Mouse (Mus musculus) neural tube, embryonic 14.5 days (tissue): Measurements from ENCODE around the gene Hoxc8. TPM values are rescaled to one million over a fixed set of nuclear protein-coding genes. Genes with fewer than 3 reads are reported as not detected.

Source experiments
- ATAC-seq: fragments of 200-750 bp; cut with Nextera tagmentation; 2 replicates; pipeline ENCODE4 v1.8.0; 2017; ENCODE audit warnings: low read depth, mild to moderate bottlenecking, moderate TSS enrichment, moderate library complexity
- H3K27ac ChIP-seq: fragments of 300-500 bp; sonication (generic); 2 replicates; pipeline ENCODE4 v1.5.1; 2014; ENCODE audit warnings: low read depth, mild to moderate bottlenecking, control low read depth, low read length, moderate library complexity, mixed read lengths
- H3K27me3 ChIP-seq: fragments of 300-500 bp; sonication (generic); 2 replicates; pipeline ENCODE4 v1.6.1; 2014; ENCODE audit warnings: low read length; ENCODE audit not compliant: control insufficient read depth, insufficient read depth
- H3K36me3 ChIP-seq: fragments of 300-500 bp; sonication (generic); 2 replicates; pipeline ENCODE4 v1.6.1; 2014; ENCODE audit warnings: low read length, mixed read lengths; ENCODE audit not compliant: control insufficient read depth, insufficient read depth
- H3K4me1 ChIP-seq: fragments of 300-500 bp; sonication (generic); 2 replicates; pipeline ENCODE4 v1.6.1; 2014; ENCODE audit warnings: low read length; ENCODE audit not compliant: control insufficient read depth, insufficient read depth
- H3K4me2 ChIP-seq: fragments of 300-500 bp; sonication (generic); 2 replicates; pipeline ENCODE4 v1.6.1; 2014; ENCODE audit warnings: mild to moderate bottlenecking, low read depth, low read length, control low read depth
- H3K4me3 ChIP-seq: fragments of 300-500 bp; sonication (generic); 2 replicates; pipeline ENCODE4 v1.5.1; 2014; ENCODE audit warnings: low read depth, low read length, control low read depth, mixed read lengths
- H3K9ac ChIP-seq: fragments of 300-500 bp; sonication (generic); replicated peaks from 2 replicates; pipeline ENCODE4 v1.6.1; 2014; ENCODE audit warnings: low read depth, mild to moderate bottlenecking, control low read depth, low read length, mixed read lengths
- H3K9me3 ChIP-seq: fragments of 300-500 bp; sonication (generic); 2 replicates; pipeline ENCODE4 v1.6.1; 2016; ENCODE audit warnings: low read length; ENCODE audit not compliant: control insufficient read depth
- WGBS: fragments of 180-500 bp; shearing (Covaris S2); extraction: QIAGEN DNeasy Blood & Tissue Kit; methylation state at CpG from one replicate; pipeline ENCODE4 v1.1.7; 2014; 5-methylcytosine and 5-hydroxymethylcytosine counted together
- polyA plus RNA-seq: library from polyadenylated mRNA; unstranded; fragments of >200 nt; fragmentation: Nextera tagmentation; extraction: Ambion mirVana; gene quantifications from 2 replicates; pipeline ENCODE4 v1.2.1, GENCODE M21; 2014

The Hoxc8 gene
- polyA plus RNA-seq, 1 experiment from 2014 or later: 50.1 TPM

- no peaks in the 10 kb centered on the region for H3K27me3 ChIP-seq
- H3K9ac ChIP-seq: peak overlapping the region; percentile 43
- H3K27ac ChIP-seq: peak overlapping the region; percentile 87
- ATAC-seq: no peak
- peak overlapping the region; percentile 83 for H3K4me2 ChIP-seq
- peaks cover 90% of the 10 kb centered on the region for H3K4me1 ChIP-seq
- H3K36me3 ChIP-seq: peaks cover 4% of the 10 kb centered on the region; the same call in 1 of the 2 replicates
- WGBS: 11% methylated on average over 19 of the region's 19 CpGs
- peak overlapping the region; percentile 30 for H3K4me3 ChIP-seq
- H3K9me3 ChIP-seq: no peaks in the 10 kb centered on the region
These were observed 25.2 kb downstream of the Hoxc8 start for GRCm38 (mm10) chr15:103015406-103016166.

GRCm38 (mm10) chr15:103018636-103019035, 28.2 kb downstream of the Hoxc8 start, which contains the start of gene Hoxc4:
Gene Hoxc4, plus strand, starts transcription at chr15:103018934.
- H3K4me1 ChIP-seq: peaks cover 79% of the 10 kb centered on the region
- peak within 1 kb of the TSS; percentile 26; the same call in 1 of the 2 replicates for H3K4me2 ChIP-seq
- H3K27ac ChIP-seq: peak within 1 kb of the TSS; percentile 45; the same call in 1 of the 2 replicates
- WGBS: 18% methylated on average over 9 of the region's 9 CpGs
- H3K4me3 ChIP-seq: no peak within 1 kb of the TSS
- H3K9ac ChIP-seq: 0 out of 2 replicates have a peak within 1 kb of the TSS, but pooled peaks have one; percentile 13
- H3K36me3 ChIP-seq: no peaks in the 10 kb centered on the region; the same call in 1 of the 2 replicates
- no peaks in the 10 kb centered on the region for H3K9me3 ChIP-seq
- no peaks in the 10 kb centered on the region for H3K27me3 ChIP-seq
- ATAC-seq: no peak

GRCm38 (mm10) chr15:103020899-103021418, 30.6 kb downstream of the Hoxc8 start:
- Histone ChIP-seq H3K27ac (no peak overlapping the region), H3K9me3 (no peaks in the 10 kb centered on the region), H3K4me1 (peaks cover 61% of the 10 kb centered on the region), H3K4me2 (peak overlapping the region; percentile 23; the same call in 1 of the 2 replicates), H3K27me3 (no peaks in the 10 kb centered on the region), H3K4me3 (no peak overlapping the region), H3K9ac (no peak overlapping the region), H3K36me3 (no peaks in the 10 kb centered on the region; the same call in 1 of the 2 replicates)
- no peak for ATAC-seq
- 6% methylated on average over 8 of the region's 8 CpGs for WGBS

GRCm38 (mm10) chr15:103021544-103021943, 31.1 kb downstream of the Hoxc8 start:
- Histone ChIP-seq H3K27me3 (no peaks in the 10 kb centered on the region), H3K27ac (no peak overlapping the region), H3K4me1 (peaks cover 64% of the 10 kb centered on the region), H3K4me2 (peak overlapping the region; percentile 23; the same call in 1 of the 2 replicates), H3K4me3 (no peak overlapping the region), H3K9me3 (no peaks in the 10 kb centered on the region), H3K36me3 (no peaks in the 10 kb centered on the region; the same call in 1 of the 2 replicates), H3K9ac (no peak overlapping the region)
- WGBS: 15% methylated on average over 8 of the region's 8 CpGs
- no peak for ATAC-seq

GRCm38 (mm10) chr15:103024131-103024530, 33.7 kb downstream of the Hoxc8 start:
- no peak for ATAC-seq
- no peaks in the 10 kb centered on the region for H3K36me3 ChIP-seq
- peaks cover 58% of the 10 kb centered on the region for H3K4me1 ChIP-seq
- 0 out of 2 replicates have a peak overlapping the region, but pooled peaks have one; percentile 12 for H3K4me2 ChIP-seq
- H3K9ac ChIP-seq: no peak overlapping the region
- no peak overlapping the region for H3K27ac ChIP-seq
- H3K4me3 ChIP-seq: no peak overlapping the region
- 5% methylated on average over 2 of the region's 2 CpGs for WGBS
- H3K9me3 ChIP-seq: no peaks in the 10 kb centered on the region
- H3K27me3 ChIP-seq: no peaks in the 10 kb centered on the region

GRCm38 (mm10) chr15:103027266-103028235, 37.1 kb downstream of the Hoxc8 start:
- peak overlapping the region; percentile 45 for H3K4me2 ChIP-seq
- H3K9ac ChIP-seq: peak overlapping the region; percentile 49
- no peaks in the 10 kb centered on the region for H3K36me3 ChIP-seq
- H3K27ac ChIP-seq: peak overlapping the region; percentile 72
- 4% methylated on average over 43 of the region's 43 CpGs for WGBS
- H3K9me3 ChIP-seq: no peaks in the 10 kb centered on the region
- no peak for ATAC-seq
- no peaks in the 10 kb centered on the region for H3K27me3 ChIP-seq
- H3K4me1 ChIP-seq: peaks cover 38% of the 10 kb centered on the region
- H3K4me3 ChIP-seq: peak overlapping the region; percentile 11

GRCm38 (mm10) chr15:103028916-103029512, 38.6 kb downstream of the Hoxc8 start:
- no peak for ATAC-seq
- Histone ChIP-seq H3K4me2 (peak overlapping the region; percentile 21), H3K9me3 (no peaks in the 10 kb centered on the region), H3K4me3 (no peak overlapping the region), H3K27me3 (no peaks in the 10 kb centered on the region), H3K27ac (0 out of 2 replicates have a peak overlapping the region, but pooled peaks have one; percentile 1), H3K9ac (no peak overlapping the region), H3K36me3 (no peaks in the 10 kb centered on the region), H3K4me1 (peaks cover 46% of the 10 kb centered on the region)
- WGBS: 20% methylated on average over 9 of the region's 9 CpGs

- ATAC-seq: no peak
- Histone ChIP-seq H3K27ac (peak overlapping the region; percentile 24), H3K9me3 (no peaks in the 10 kb centered on the region), H3K36me3 (no peaks in the 10 kb centered on the region), H3K27me3 (no peaks in the 10 kb centered on the region), H3K4me2 (peak overlapping the region; percentile 7; the same call in 1 of the 2 replicates), H3K9ac (peak overlapping the region; percentile 0; the same call in 1 of the 2 replicates), H3K4me1 (peaks cover 55% of the 10 kb centered on the region), H3K4me3 (no peak overlapping the region)
- WGBS: 10% methylated on average over 8 of the region's 8 CpGs
These were observed 39.7 kb downstream of the Hoxc8 start for GRCm38 (mm10) chr15:103030142-103030541.
